Mouse (Mus musculus): Measurements from ENCODE around the gene Amd1. TPM values are rescaled to one million over a fixed set of nuclear protein-coding genes. Genes with fewer than 3 reads are reported as not detected.

Amd1 gene
- polyA plus RNA-seq, 1 experiment from 2014 or later = 64.6 TPM

- Histone ChIP-seq H3K9me3 (replicated peaks; ENCODE audit: control insufficient read depth, low read length) (no peaks in the 10 kb centered on the region), H3K9ac (ENCODE audit: low read depth, low read length) (no peak overlapping the region), H3K4me3 (ENCODE audit: low read depth, low read length) (no peak overlapping the region), H3K27ac (ENCODE audit: low read depth, low read length) (no peak overlapping the region), H3K4me2 (no peak overlapping the region), H3K4me1 (ENCODE audit: control insufficient read depth, insufficient read depth, low read length) (no peaks in the 10 kb centered on the region), H3K36me3 (ENCODE audit: control insufficient read depth, insufficient read depth, low read length) (no peaks in the 10 kb centered on the region), H3K27me3 (ENCODE audit: control insufficient read depth, insufficient read depth, low read length) (no peaks in the 10 kb centered on the region)
- ATAC-seq (replicated peaks; ENCODE audit: insufficient number of reproducible peaks, low FRiP score, low TSS enrichment) = no peak
- WGBS (ENCODE audit: insufficient replicate concordance) = 57% methylated on average over 4 of the region's 4 CpGs
Measured at GRCm38 (mm10) chr10:40342036-40342435, 40.0 kb upstream of the Amd1 start.

DNA sequence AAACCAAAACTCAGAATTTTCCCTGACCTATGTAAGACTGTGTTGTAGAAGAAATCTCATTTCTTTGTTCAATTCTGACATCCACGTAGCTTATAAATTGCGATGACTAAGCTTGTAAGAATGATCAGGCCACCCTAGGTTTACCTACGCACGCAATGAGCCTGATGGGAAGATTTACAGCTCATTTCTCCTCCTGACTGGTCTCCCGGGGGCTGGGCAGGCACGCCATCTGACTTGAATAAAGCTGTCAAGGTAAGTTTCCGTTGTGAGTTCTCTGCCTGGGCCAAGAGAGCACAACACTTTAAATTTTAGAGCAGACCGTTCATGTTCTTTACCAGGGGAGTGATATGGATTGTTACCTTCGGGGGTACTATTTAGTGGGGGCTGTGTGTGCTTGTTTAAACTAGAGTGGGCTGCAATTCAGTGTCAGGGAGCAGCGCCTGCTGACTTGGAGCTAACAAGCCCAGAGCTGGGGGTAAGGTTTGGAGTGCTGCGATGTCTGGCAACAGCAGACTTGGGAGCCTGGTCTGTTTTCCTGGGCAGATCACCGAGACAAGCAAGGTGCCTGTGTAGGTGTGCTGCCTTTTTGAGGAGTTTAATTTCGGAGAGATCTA, 37.5 kb upstream of the Amd1 start, which contains the start of gene Cdk19:
Gene Cdk19 (plus strand): TSS at position 214 of the 614 bp plus-strand sequence.
- Histone ChIP-seq H3K27me3 (ENCODE audit: control insufficient read depth, insufficient read depth, low read length) (no peaks in the 10 kb centered on the region), H3K36me3 (ENCODE audit: control insufficient read depth, insufficient read depth, low read length) (no peaks in the 10 kb centered on the region), H3K4me3 (ENCODE audit: low read depth, low read length) (no peak within 1 kb of the TSS), H3K4me1 (ENCODE audit: control insufficient read depth, insufficient read depth, low read length) (no peaks in the 10 kb centered on the region), H3K9me3 (replicated peaks; ENCODE audit: control insufficient read depth, low read length) (no peaks in the 10 kb centered on the region), H3K9ac (ENCODE audit: low read depth, low read length) (no peak within 1 kb of the TSS), H3K4me2 (no peak within 1 kb of the TSS), H3K27ac (ENCODE audit: low read depth, low read length) (no peak within 1 kb of the TSS)
- WGBS (ENCODE audit: insufficient replicate concordance) = 40% methylated on average over 13 of the region's 13 CpGs
- ATAC-seq (replicated peaks; ENCODE audit: insufficient number of reproducible peaks, low FRiP score, low TSS enrichment) = no peak

DNA sequence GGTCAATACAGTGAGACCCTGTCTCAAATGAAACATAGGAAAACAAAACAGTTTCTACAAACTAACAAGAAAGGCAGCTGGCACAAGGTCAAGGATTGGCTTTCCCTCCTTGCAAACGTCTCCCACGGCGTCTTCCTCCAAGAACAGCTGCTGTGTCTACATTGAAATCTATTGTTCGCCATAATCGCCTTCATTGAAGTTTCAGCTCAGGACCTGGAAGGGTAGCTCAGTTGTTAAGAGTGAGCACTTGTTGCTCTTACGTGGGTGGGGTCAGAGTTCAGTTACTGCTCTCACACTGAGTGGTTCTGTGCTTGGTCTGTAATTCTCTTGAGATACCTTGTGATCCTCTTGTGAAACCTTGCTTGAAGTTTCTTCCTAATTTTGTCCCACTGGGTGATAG, 30.9 kb upstream of the Amd1 start:
- Histone ChIP-seq H3K4me3 (ENCODE audit: low read depth, low read length) (no peak overlapping the region), H3K4me2 (no peak overlapping the region), H3K27me3 (ENCODE audit: control insufficient read depth, insufficient read depth, low read length) (no peaks in the 10 kb centered on the region), H3K27ac (ENCODE audit: low read depth, low read length) (no peak overlapping the region), H3K9me3 (replicated peaks; ENCODE audit: control insufficient read depth, low read length) (0 out of 2 replicates have a peak, but pooled peaks cover 2% of the 10 kb centered on the region), H3K36me3 (ENCODE audit: control insufficient read depth, insufficient read depth, low read length) (no peaks in the 10 kb centered on the region), H3K4me1 (ENCODE audit: control insufficient read depth, insufficient read depth, low read length) (no peaks in the 10 kb centered on the region), H3K9ac (ENCODE audit: low read depth, low read length) (no peak overlapping the region)
- WGBS (ENCODE audit: insufficient replicate concordance) = 82% methylated on average over 6 of the region's 6 CpGs
- ATAC-seq (replicated peaks; ENCODE audit: insufficient number of reproducible peaks, low FRiP score, low TSS enrichment) = no peak

DNA sequence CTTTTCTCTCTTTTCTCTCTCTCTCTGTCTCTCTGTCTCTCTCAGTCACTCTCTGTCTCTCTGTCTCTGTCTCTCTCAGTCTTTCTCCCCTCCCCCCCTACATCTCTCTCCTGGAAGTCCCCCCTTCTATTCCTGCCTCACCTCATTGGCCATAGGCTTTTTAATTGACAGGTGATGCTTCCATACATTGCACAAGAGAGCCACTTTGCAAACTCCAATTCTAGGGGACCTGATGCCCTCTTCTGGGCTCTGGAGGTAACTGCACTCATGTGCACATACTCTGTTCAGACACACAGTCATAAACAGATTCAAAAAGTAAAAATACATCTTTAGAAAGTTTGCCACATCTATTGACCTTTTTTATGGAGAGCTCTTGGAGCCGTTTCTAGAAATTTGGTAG, 28.3 kb upstream of the Amd1 start:
- Histone ChIP-seq H3K9me3 (replicated peaks; ENCODE audit: control insufficient read depth, low read length) (0 out of 2 replicates have a peak, but pooled peaks cover 2% of the 10 kb centered on the region), H3K9ac (ENCODE audit: low read depth, low read length) (no peak overlapping the region)
- 77% methylated on average over 1 of the region's 1 CpGs for WGBS (ENCODE audit: insufficient replicate concordance)

DNA sequence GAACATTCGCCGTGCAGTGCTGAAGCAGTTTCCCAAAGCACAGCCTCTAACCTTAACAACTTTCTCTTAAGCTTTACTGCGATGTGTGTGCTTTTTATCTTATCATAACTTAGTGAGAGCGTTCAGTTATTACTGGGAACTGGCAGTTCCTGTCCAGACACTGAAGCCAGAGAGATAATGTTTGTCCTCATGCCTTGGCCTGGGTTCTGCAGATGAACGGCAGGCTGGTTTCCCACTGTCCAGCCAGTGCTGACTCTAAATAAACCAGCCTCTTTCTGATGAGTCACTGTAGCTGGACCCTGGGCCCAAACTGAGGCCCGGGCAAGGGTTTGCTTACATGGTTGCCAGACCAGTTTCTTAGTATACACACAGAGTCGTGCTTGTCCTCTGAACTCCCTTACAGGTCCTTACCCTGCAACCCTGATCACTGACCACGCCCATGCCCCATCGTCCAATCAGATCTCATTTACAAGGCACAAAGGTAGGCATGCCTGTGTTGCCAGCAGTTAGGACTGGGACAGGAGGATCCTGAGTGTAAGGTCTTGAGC, 26.1 kb upstream of the Amd1 start:
- H3K27ac ChIP-seq (ENCODE audit: low read depth, low read length) = peak overlapping the region; percentile 32
- peak; percentile 61 for ATAC-seq (replicated peaks; ENCODE audit: insufficient number of reproducible peaks, low FRiP score, low TSS enrichment)
- H3K9ac ChIP-seq (ENCODE audit: low read depth, low read length) = no peak overlapping the region
- no peaks in the 10 kb centered on the region for H3K27me3 ChIP-seq (ENCODE audit: control insufficient read depth, insufficient read depth, low read length)
- no peak overlapping the region for H3K4me3 ChIP-seq (ENCODE audit: low read depth, low read length)
- 0 out of 2 replicates have a peak, but pooled peaks cover 2% of the 10 kb centered on the region for H3K9me3 ChIP-seq (replicated peaks; ENCODE audit: control insufficient read depth, low read length)
- H3K4me2 ChIP-seq = peak overlapping the region; percentile 7; the same call in 1 of the 2 replicates
- H3K4me1 ChIP-seq (ENCODE audit: control insufficient read depth, insufficient read depth, low read length) = no peaks in the 10 kb centered on the region
- no peaks in the 10 kb centered on the region for H3K36me3 ChIP-seq (ENCODE audit: control insufficient read depth, insufficient read depth, low read length)
- 35% methylated on average over 9 of the region's 9 CpGs for WGBS (ENCODE audit: insufficient replicate concordance)

More for the DNA sequence above, 28.3 kb upstream of the Amd1 start:
- H3K4me1 ChIP-seq (ENCODE audit: control insufficient read depth, insufficient read depth, low read length) = no peaks in the 10 kb centered on the region
- ATAC-seq (replicated peaks; ENCODE audit: insufficient number of reproducible peaks, low FRiP score, low TSS enrichment) = no peak
- no peak overlapping the region for H3K4me3 ChIP-seq (ENCODE audit: low read depth, low read length)
- H3K27me3 ChIP-seq (ENCODE audit: control insufficient read depth, insufficient read depth, low read length) = no peaks in the 10 kb centered on the region
- no peak overlapping the region for H3K27ac ChIP-seq (ENCODE audit: low read depth, low read length)
- H3K36me3 ChIP-seq (ENCODE audit: control insufficient read depth, insufficient read depth, low read length) = no peaks in the 10 kb centered on the region
- H3K4me2 ChIP-seq = no peak overlapping the region

DNA sequence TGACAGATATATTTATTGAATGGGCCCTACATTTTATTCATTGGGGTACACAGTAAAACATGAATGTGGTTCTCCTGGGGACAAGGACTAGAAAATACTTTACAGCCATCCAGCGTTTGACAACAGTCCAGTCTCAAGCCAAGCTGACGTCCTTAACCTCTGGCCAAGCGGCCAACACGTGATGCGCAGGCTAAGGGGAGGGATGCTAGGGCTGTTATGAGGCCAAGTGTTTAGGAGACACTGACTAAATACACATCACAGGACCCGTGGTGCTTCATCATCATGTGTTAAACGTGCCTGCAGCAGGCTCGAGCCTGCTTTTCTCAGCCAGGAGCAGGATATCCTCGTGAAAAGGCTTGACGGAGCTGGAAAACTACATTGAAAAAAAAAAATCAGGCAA, 18.3 kb upstream of the Amd1 start:
- no peaks in the 10 kb centered on the region for H3K27me3 ChIP-seq (ENCODE audit: control insufficient read depth, insufficient read depth, low read length)
- 0 out of 2 replicates have a peak, but pooled peaks cover 3% of the 10 kb centered on the region for H3K9me3 ChIP-seq (replicated peaks; ENCODE audit: control insufficient read depth, low read length)
- no peak overlapping the region for H3K4me2 ChIP-seq
- no peaks in the 10 kb centered on the region for H3K4me1 ChIP-seq (ENCODE audit: control insufficient read depth, insufficient read depth, low read length)
- H3K27ac ChIP-seq (ENCODE audit: low read depth, low read length) = no peak overlapping the region
- H3K36me3 ChIP-seq (ENCODE audit: control insufficient read depth, insufficient read depth, low read length) = no peaks in the 10 kb centered on the region
- no peak for ATAC-seq (replicated peaks; ENCODE audit: insufficient number of reproducible peaks, low FRiP score, low TSS enrichment)
- no peak overlapping the region for H3K4me3 ChIP-seq (ENCODE audit: low read depth, low read length)
- 88% methylated on average over 10 of the region's 10 CpGs for WGBS (ENCODE audit: insufficient replicate concordance)
- H3K9ac ChIP-seq (ENCODE audit: low read depth, low read length) = no peak overlapping the region

GRCm38 (mm10) chr10:40316841-40317585, 15.0 kb upstream of the Amd1 start:
- WGBS (ENCODE audit: insufficient replicate concordance) = 43% methylated on average over 7 of the region's 7 CpGs

GRCm38 (mm10) chr10:40312781-40313180, 10.8 kb upstream of the Amd1 start:
- no peak overlapping the region for H3K4me2 ChIP-seq
- H3K4me1 ChIP-seq (ENCODE audit: control insufficient read depth, insufficient read depth, low read length) = peaks cover 9% of the 10 kb centered on the region; the same call in 1 of the 2 replicates
- H3K27ac ChIP-seq (ENCODE audit: low read depth, low read length) = peak overlapping the region; percentile 4; the same call in 1 of the 2 replicates
- no peaks in the 10 kb centered on the region for H3K27me3 ChIP-seq (ENCODE audit: control insufficient read depth, insufficient read depth, low read length)
- ATAC-seq (replicated peaks; ENCODE audit: insufficient number of reproducible peaks, low FRiP score, low TSS enrichment) = no peak
- H3K4me3 ChIP-seq (ENCODE audit: low read depth, low read length) = no peak overlapping the region
- no peak overlapping the region for H3K9ac ChIP-seq (ENCODE audit: low read depth, low read length)
- 56% methylated on average over 4 of the region's 4 CpGs for WGBS (ENCODE audit: insufficient replicate concordance)
- H3K9me3 ChIP-seq (replicated peaks; ENCODE audit: control insufficient read depth, low read length) = no peaks in the 10 kb centered on the region
- no peaks in the 10 kb centered on the region for H3K36me3 ChIP-seq (ENCODE audit: control insufficient read depth, insufficient read depth, low read length)

More at GRCm38 (mm10) chr10:40316841-40317585, 15.0 kb upstream of the Amd1 start:
- H3K4me1 ChIP-seq (ENCODE audit: control insufficient read depth, insufficient read depth, low read length) = 0 out of 2 replicates have a peak, but pooled peaks cover 5% of the 10 kb centered on the region
- no peaks in the 10 kb centered on the region for H3K36me3 ChIP-seq (ENCODE audit: control insufficient read depth, insufficient read depth, low read length)
- no peaks in the 10 kb centered on the region for H3K27me3 ChIP-seq (ENCODE audit: control insufficient read depth, insufficient read depth, low read length)
- no peak for ATAC-seq (replicated peaks; ENCODE audit: insufficient number of reproducible peaks, low FRiP score, low TSS enrichment)
- H3K4me3 ChIP-seq (ENCODE audit: low read depth, low read length) = no peak overlapping the region
- no peak overlapping the region for H3K27ac ChIP-seq (ENCODE audit: low read depth, low read length)
- H3K9ac ChIP-seq (ENCODE audit: low read depth, low read length) = no peak overlapping the region
- H3K4me2 ChIP-seq = no peak overlapping the region
- 0 out of 2 replicates have a peak, but pooled peaks cover 3% of the 10 kb centered on the region for H3K9me3 ChIP-seq (replicated peaks; ENCODE audit: control insufficient read depth, low read length)
